Mouse (Mus musculus): ENCODE results near the gene Rgs14.

DNA sequence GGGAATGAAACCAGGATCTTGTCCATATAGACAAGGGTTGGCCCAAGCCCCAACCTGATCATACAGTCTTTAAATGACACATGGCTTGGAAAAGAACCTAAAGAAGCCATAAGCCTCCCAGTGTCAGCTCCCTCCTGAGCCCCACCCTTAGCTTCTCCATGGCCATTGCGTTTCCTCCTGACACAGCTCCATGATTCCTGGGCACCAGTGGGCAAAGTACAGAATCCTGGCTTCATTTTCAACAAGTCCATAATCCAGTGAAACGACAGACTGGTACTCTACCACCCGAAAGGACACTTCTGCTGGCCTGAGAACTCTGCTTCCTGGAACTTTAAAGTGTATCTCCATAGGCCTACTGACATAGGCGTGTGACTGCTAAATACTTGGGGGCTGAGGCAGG lies 37.8 kb downstream of the Rgs14 start:
- no peak for TF ChIP-seq POLR2A (IDR thresholded peaks at IDR 0.05; ENCODE audit: borderline replicate concordance, control insufficient read depth, low read depth, low read length)
- TF ChIP-seq CTCF (IDR thresholded peaks at IDR 0.05; ENCODE audit: control insufficient read depth, insufficient read depth, low read length), result no peak
